Mouse (Mus musculus) bone marrow, adult 2 months (tissue): ENCODE measurements around the gene S100a9.
A peak's percentile ranks its signal among the peaks of the same experiment; 100 is the strongest.

Source experiments
- CTCF ChIP-seq: fragments of 200-500 bp; IDR thresholded peaks from 2 replicates; pipeline ENCODE4 v1.5.1; 2011; ENCODE audit warnings: low read length, control low read depth; ENCODE audit not compliant: control insufficient read depth, insufficient read depth
- POLR2A ChIP-seq: fragments of 200-500 bp; IDR thresholded peaks from 2 replicates; pipeline ENCODE4 v1.6.1; 2011; ENCODE audit warnings: low read depth, mild to moderate bottlenecking, control low read depth, low read length, borderline replicate concordance; ENCODE audit not compliant: control insufficient read depth

DNA sequence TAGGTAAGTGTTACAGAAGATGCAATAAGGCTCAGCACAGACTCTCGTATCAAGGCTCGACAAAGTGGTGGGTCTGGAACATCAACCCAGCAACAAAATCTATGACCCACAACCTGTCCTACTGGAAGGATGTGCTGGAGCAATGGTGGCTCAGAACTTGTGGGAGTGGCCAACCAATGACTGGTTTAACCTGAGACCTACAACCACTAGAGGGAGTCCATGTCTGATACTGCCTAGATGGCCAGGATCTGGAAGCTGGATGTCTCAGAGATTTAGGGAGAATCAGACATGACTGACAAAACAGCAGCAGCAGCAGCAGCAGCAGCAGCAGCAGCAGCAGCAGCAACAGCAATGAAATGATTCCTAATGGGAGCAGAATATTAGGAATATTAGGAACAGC is 31.3 kb downstream of the S100a9 start:
- TF ChIP-seq POLR2A (no peak), CTCF (peak; percentile 53)
